Mouse (Mus musculus) intestine, postnatal 0 days (tissue): ENCODE results near the gene Rhoh. TPM values are rescaled to one million over a fixed set of nuclear protein-coding genes. Genes with fewer than 3 reads are reported as not detected.

Experiments
- ATAC-seq: fragments of 200-750 bp; cut with Nextera tagmentation; 2 replicates; pipeline ENCODE4 v1.8.0; 2017; ENCODE audit warnings: mild to moderate bottlenecking, moderate TSS enrichment, moderate library complexity
- H3K27ac ChIP-seq: fragments of 300-500 bp; sonication (generic); 2 replicates; pipeline ENCODE4 v1.5.1; 2014; ENCODE audit warnings: mild to moderate bottlenecking, low read depth, low read length, moderate library complexity
- H3K27me3 ChIP-seq: fragments of 300-500 bp; sonication (generic); replicated peaks from 2 replicates; pipeline ENCODE4 v1.6.1; 2014; ENCODE audit warnings: low read length, mixed read lengths; ENCODE audit not compliant: control insufficient read depth, insufficient read depth
- H3K36me3 ChIP-seq: fragments of 300-500 bp; sonication (generic); 2 replicates; pipeline ENCODE4 v1.6.1; 2014; ENCODE audit warnings: mild to moderate bottlenecking, moderate library complexity; ENCODE audit not compliant: control insufficient read depth, insufficient read depth
- H3K4me1 ChIP-seq: fragments of 300-500 bp; sonication (generic); replicated peaks from 2 replicates; pipeline ENCODE4 v1.6.1; 2014; ENCODE audit warnings: antibody characterized with exemption, low read length, mixed read lengths; ENCODE audit not compliant: control insufficient read depth, insufficient read depth
- H3K4me2 ChIP-seq: fragments of 300-500 bp; sonication (generic); replicated peaks from 2 replicates; pipeline ENCODE4 v1.6.1; 2014; ENCODE audit warnings: low read depth, mild to moderate bottlenecking, moderate library complexity
- H3K4me3 ChIP-seq: fragments of 300-500 bp; sonication (generic); 2 replicates; pipeline ENCODE4 v1.5.1; 2014; ENCODE audit warnings: low read depth, low read length
- H3K9ac ChIP-seq: fragments of 300-500 bp; sonication (generic); 2 replicates; pipeline ENCODE4 v1.6.1; 2014; ENCODE audit warnings: mild to moderate bottlenecking, low read depth, low read length
- H3K9me3 ChIP-seq: fragments of 300-500 bp; sonication (generic); 2 replicates; pipeline ENCODE4 v1.6.1; 2016; ENCODE audit warnings: mixed run types; ENCODE audit not compliant: control insufficient read depth
- CTCF ChIP-seq: sonication (generic); IDR thresholded peaks from 2 replicates; pipeline ENCODE4 v1.5.1; 2016; ENCODE audit warnings: low read depth, mild to moderate bottlenecking, control low read depth, antibody characterized with exemption, moderate library complexity
- WGBS: fragments of 180-500 bp; shearing (Covaris S2); extraction: QIAGEN DNeasy Blood & Tissue Kit; methylation state at CpG from one replicate; pipeline ENCODE4 v1.1.7; 2014; 5-methylcytosine and 5-hydroxymethylcytosine counted together
- polyA plus RNA-seq: library from polyadenylated mRNA; unstranded; fragments of >200 nt; fragmentation: Nextera tagmentation; extraction: Ambion mirVana; gene quantifications from 2 replicates; pipeline ENCODE4 v1.2.1, GENCODE M21; 2015

Gene Rhoh
- polyA plus RNA-seq, 1 experiment from 2014 or later: 0.82 TPM

DNA sequence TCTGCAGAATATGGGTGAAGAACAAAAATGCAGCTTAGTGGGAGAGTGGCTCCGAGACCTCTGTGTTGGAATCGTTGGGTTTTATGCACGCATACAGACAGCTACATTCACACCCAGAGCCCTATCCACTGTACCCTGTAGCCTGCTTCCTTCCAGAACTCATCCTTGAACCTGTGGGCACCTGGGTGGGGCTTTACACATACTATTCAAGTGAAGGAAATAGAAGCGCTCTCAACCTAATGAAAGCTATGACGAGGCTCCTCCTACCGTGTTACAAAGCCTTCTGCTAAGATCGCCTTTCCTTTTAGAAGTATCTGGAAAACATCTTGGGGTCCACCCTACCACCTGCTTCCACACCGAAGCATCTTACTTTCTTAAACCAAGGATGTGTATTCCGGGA, 52.1 kb downstream of the Rhoh start:
- no peak overlapping the region for H3K9ac ChIP-seq

DNA sequence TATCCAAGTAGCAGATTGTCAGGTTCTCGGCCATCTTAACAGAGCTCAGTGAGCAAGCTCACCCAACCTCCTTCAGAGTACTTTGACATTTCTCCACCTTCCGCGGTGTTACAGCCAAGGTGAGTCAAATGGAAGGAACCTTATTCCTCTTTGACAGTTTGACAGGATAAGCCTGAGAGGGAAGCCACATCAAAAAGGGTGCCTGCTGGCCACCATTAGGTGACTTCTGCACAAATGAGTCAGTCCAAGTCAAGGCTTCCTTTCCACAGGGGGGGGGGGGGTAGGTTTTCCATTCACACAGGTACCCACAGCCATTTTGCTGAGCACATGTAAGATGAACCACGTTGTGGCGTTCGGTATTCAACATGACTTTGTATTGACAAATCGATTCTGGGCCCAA, 53.3 kb downstream of the Rhoh start:
- Histone ChIP-seq H3K4me3 (no peak overlapping the region), H3K4me2 (no peak overlapping the region), H3K9ac (no peak overlapping the region), H3K4me1 (no peaks in the 10 kb centered on the region), H3K9me3 (no peaks in the 10 kb centered on the region), H3K36me3 (no peaks in the 10 kb centered on the region), H3K27me3 (no peaks in the 10 kb centered on the region), H3K27ac (no peak overlapping the region)
- 91% methylated on average over 7 of the region's 7 CpGs for WGBS
- ATAC-seq: no peak
- TF ChIP-seq CTCF: no peak

More for the DNA sequence above, 52.1 kb downstream of the Rhoh start:
- no peaks in the 10 kb centered on the region for H3K9me3 ChIP-seq
- no peaks in the 10 kb centered on the region for H3K36me3 ChIP-seq
- H3K4me1 ChIP-seq: no peaks in the 10 kb centered on the region
- no peak overlapping the region for H3K4me2 ChIP-seq
- no peak for ATAC-seq
- no peak for TF ChIP-seq CTCF
- no peak overlapping the region for H3K27ac ChIP-seq
- H3K4me3 ChIP-seq: no peak overlapping the region
- H3K27me3 ChIP-seq: no peaks in the 10 kb centered on the region
- WGBS: 94% methylated on average over 9 of the region's 9 CpGs

- ATAC-seq: no peak
Observed at GRCm38 (mm10) chr5:65916930-65917329, 55.9 kb downstream of the Rhoh start.

DNA sequence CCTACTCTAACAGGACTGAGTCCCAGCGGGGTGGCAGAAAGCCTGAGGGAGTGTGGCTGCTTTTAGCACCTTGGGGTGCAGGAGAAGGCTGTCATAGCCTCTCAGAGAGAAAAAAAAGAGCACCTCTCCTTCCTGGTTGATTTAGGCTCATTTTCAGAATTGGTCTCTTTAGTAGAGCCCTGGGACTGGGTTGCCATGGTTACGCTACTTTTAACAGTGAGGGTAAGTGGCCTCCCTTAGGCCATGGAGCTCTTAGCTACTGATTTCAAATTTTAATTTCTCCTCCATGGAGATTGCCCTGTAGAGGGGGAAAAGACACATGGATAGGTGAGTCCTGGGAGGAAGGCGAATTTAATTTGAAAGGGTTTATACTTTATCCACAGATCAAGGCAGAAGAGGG, 57.6 kb downstream of the Rhoh start:
- Histone ChIP-seq H3K4me2 (no peak overlapping the region), H3K9me3 (no peaks in the 10 kb centered on the region), H3K4me3 (no peak overlapping the region), H3K27ac (no peak overlapping the region), H3K36me3 (no peaks in the 10 kb centered on the region), H3K4me1 (no peaks in the 10 kb centered on the region), H3K9ac (no peak overlapping the region), H3K27me3 (no peaks in the 10 kb centered on the region)
- no peak for TF ChIP-seq CTCF
- no peak for ATAC-seq
- WGBS: 84% methylated on average over 3 of the region's 3 CpGs

More at GRCm38 (mm10) chr5:65916930-65917329, 55.9 kb downstream of the Rhoh start:
- H3K4me2 ChIP-seq: no peak overlapping the region
- H3K9me3 ChIP-seq: no peaks in the 10 kb centered on the region
- no peak overlapping the region for H3K9ac ChIP-seq
- H3K4me3 ChIP-seq: no peak overlapping the region
- WGBS: 86% methylated on average over 5 of the region's 5 CpGs
- no peak for TF ChIP-seq CTCF
- H3K36me3 ChIP-seq: no peaks in the 10 kb centered on the region
- no peaks in the 10 kb centered on the region for H3K4me1 ChIP-seq
- no peaks in the 10 kb centered on the region for H3K27me3 ChIP-seq
- H3K27ac ChIP-seq: no peak overlapping the region

- no peak overlapping the region for H3K4me2 ChIP-seq
Observed at GRCm38 (mm10) chr5:65919326-65919725, 58.3 kb downstream of the Rhoh start.

DNA sequence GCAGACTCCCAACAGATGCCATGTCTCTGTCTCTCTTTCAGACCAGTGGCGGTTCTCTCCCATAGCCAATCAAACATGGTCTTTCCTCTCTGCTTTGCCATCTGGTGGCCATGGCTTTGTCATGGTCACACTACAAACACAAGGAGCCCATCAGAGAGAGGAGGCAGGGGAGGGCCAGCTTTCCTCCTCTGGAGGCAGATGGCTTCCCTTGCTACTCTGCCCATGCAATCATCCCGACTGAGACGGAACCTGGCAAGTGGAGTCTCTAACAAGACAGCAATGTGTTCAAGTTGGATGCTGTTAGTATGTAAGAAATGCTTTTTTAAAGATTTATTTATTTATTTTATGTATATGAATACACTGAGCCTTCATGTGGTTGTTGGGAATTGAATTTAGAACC, 58.9 kb downstream of the Rhoh start:
- WGBS: 98% methylated on average over 3 of the region's 3 CpGs
- Histone ChIP-seq H3K27me3 (no peaks in the 10 kb centered on the region), H3K4me2 (no peak overlapping the region), H3K4me3 (no peak overlapping the region), H3K27ac (no peak overlapping the region), H3K36me3 (no peaks in the 10 kb centered on the region), H3K4me1 (no peaks in the 10 kb centered on the region), H3K9me3 (no peaks in the 10 kb centered on the region), H3K9ac (no peak overlapping the region)
- no peak for TF ChIP-seq CTCF
- no peak for ATAC-seq

More at GRCm38 (mm10) chr5:65919326-65919725, 58.3 kb downstream of the Rhoh start:
- Histone ChIP-seq H3K4me3 (no peak overlapping the region), H3K4me1 (no peaks in the 10 kb centered on the region), H3K9me3 (no peaks in the 10 kb centered on the region), H3K27ac (no peak overlapping the region), H3K27me3 (no peaks in the 10 kb centered on the region), H3K9ac (no peak overlapping the region), H3K36me3 (no peaks in the 10 kb centered on the region)
- no peak for TF ChIP-seq CTCF
- no peak for ATAC-seq
- WGBS: 71% methylated on average over 12 of the region's 12 CpGs

GRCm38 (mm10) chr5:65920701-65921426, 59.9 kb downstream of the Rhoh start:
- Histone ChIP-seq H3K4me2 (no peak overlapping the region), H3K9me3 (no peaks in the 10 kb centered on the region), H3K36me3 (no peaks in the 10 kb centered on the region), H3K27ac (no peak overlapping the region), H3K4me1 (no peaks in the 10 kb centered on the region), H3K9ac (no peak overlapping the region), H3K4me3 (no peak overlapping the region), H3K27me3 (no peaks in the 10 kb centered on the region)
- no peak for ATAC-seq
- no peak for TF ChIP-seq CTCF
- 80% methylated on average over 12 of the region's 12 CpGs for WGBS
